Comparison of ENCODE assay signal across 8 mouse cellular contexts in the genomic region with DNA sequence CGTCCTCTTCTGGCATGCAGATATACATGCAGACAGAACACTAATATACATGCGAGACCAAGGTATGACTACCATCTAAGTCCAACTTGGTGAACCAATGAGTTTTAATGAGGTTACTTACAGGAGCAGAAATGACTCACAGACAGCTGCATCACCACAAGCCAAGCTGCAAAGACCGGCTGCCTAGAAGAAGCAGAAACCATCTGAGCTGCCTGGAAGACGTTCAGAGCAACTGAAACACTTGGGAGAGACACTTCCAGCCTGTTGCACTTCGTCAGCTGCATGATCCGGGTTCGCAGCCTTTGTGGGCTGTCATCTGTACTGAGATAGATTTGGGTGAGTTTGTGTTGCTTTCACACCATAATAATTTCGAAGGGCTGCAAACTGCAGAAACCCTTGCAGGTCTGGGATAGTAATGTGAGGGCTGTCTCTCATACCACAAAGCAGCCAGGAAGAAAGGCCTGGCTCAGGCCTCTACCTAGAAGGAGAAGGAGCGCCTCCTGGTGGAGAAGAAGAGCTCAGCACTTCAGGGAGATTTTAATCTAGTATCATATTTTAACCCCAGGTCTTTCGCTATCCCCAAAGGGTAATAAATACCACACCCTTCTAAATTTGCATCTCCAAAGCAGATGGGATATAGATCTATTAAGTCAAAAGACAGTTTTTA.
DNase-seq lines count a peak whose midpoint lies in the region; ATAC-seq lines count a peak whose summit lies in the region.

No protein-coding gene starts in this region.

- no peak for DNase-seq in frontal cortex, postnatal 10 days (ENCODE audit: low spot score in 2 of 2)
- DNase-seq in 3134 (ENCODE audit: extremely low read depth, insufficient read length, low spot score): peak; percentile 48
- DNase-seq in ZHBTc4 (ENCODE audit: low read depth, low spot score): peak; percentile 83
- peak; percentile 56 for DNase-seq in embryo, embryonic 11.5 days (ENCODE audit: low read depth, low spot score)
- peak; percentile 89 for DNase-seq in induced T-regulatory cell, adult 2 months (ENCODE audit: low read depth)
- DNase-seq in lung, postnatal 25 days (ENCODE audit: low spot score): peak; percentile 72
- peak; percentile 64 to 86 for DNase-seq in spleen, postnatal 4 days (ENCODE audit: low spot score in 2 of 2)

- ATAC-seq in frontal cortex, adult (ENCODE audit: low TSS enrichment): 0 out of 2 replicates have a peak, but pooled peaks have one; percentile 24

Comparison
In these comparisons a context has a peak if more than half of its experiments do, and no peak if none do; other contexts are left out.
1. DNase-seq: peak in 3134 (single experiment), ZHBTc4 (single experiment), embryo, embryonic 11.5 days (single experiment), induced T-regulatory cell, adult 2 months (single experiment), lung, postnatal 25 days (single experiment) and spleen, postnatal 4 days (2 of 2); none in frontal cortex, postnatal 10 days (0 of 2).